Mouse (Mus musculus): ENCODE results near the gene Lad1.
A peak's percentile ranks its signal among the peaks of the same experiment; 100 is the strongest.

Gene Lad1

DNA sequence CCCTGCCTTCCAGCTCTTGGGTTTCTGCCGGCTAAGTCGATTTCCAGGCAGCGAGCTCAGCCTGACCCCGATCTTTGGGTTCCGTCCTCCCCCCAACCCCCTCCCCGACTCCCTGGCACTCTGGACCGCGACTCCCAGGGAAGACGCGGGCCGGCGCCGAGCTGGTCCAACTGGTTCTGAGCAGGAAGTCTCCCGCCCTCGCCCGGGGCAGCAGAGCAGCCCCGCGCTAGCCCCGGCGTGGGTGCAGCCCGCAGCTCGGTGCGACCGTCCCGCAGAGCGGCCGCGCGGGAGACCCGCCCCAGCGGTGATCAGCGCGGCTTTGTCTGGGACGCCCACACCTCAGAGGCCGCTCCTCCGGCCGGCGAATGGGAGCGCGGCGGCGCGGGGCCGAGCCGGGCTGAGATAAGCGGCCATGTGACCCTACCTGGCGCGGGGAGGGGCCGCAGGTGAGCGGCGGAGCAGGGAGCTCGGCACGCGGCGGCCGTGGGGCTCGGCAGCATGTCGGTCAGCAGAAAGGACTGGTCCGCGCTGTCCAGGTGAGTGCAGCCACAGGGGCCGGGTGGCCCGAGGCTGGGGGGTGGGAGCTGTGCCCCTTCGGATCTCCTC lies at the start of gene Lad1:
Lad1 (plus strand) TSS at position 118 of the 606 bp plus-strand sequence.
- no peak for DNase-seq

DNA sequence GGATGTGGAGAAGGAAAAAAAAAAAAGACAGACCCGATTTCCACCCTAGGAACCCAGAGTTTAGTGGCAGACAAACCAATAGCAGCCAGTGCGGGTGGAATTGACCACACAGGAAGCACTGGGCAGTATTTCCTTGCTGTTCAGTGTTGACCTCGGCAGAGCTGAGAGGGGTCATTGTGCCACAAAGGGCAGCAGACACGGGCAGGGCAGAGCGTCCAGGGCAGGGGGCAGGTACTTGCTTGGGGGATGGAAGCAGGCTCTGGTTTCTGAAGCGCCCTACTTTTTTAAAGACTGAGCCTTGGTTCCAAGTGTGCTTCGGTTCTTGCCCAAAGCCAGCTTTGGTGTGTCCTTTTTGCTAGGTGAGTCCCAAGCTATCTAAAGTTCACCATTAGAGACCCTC lies 48.2 kb upstream of the Lad1 start:
- no peak for DNase-seq

DNA sequence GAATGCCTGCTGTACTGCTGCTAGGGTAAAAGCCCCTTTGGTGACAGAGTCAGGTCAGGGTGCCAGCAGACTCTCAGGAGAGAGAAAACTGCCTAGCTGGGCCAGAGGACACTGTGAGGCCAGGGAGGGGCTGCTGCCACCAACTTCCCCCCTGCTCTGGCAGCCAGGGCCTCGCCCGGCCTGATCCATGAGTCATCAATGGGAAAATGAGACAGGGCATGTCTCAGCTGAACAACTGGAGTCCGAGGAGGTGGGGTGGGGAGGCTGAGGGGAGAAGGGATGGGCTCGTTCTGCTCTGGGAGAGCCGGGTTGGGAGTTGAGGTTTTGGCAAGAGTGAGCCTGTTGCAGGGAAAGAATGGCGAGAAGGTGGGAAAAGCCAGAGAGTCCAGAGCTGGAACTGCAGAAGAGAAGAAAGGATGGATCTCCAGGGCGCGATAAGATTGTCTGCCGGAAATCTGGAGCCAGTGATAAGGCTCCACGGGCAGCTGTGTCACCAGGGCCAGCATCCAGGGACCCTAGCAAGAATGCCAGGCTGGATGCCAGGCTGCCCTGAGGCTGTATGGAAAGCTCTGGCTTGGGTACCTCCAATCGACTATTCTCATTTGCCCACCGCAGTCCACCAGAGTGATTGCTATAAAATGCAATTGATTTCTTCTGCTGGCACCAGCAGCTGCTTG lies 47.4 kb upstream of the Lad1 start:
- no peak for DNase-seq

DNA sequence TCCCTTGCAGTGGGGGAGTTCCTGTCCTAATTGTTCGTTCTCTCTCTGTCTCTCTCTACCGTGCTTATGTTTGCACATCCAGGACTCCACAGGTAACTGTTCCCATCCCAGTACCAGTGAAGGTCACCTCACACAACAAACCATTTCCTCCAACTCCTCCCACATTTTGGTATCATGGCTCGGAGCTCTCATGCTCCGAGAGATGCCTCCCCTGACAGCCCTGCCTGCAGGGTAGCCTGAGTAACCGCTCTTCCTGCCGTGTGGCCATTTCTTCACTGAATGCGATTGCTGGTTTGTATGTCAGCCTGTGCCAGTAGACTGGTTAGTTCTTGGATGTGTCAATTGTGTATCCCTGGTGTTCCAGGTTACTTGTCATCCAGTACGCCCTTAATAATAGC lies 46.8 kb upstream of the Lad1 start:
- DNase-seq: no peak

DNA sequence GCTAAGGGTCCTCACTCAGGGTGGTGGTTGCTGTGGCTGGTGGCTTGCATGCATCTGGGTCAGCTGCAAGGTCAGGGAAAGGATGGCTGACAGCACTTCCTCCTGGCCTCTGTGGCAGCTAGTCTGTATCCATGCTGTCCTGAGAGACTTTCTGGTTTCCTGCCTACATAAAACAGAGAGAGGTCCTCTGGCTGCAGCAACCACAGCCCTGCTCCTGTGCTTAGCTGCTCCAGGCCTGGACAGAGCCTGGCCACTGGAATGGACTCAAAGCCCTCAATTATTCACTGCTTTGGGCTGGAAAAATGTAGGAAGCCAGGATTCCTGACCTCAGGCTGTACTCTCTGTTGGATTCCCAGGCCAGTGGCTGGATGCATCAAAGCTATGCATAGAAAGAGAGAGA lies 41.8 kb upstream of the Lad1 start:
- DNase-seq: no peak

DNA sequence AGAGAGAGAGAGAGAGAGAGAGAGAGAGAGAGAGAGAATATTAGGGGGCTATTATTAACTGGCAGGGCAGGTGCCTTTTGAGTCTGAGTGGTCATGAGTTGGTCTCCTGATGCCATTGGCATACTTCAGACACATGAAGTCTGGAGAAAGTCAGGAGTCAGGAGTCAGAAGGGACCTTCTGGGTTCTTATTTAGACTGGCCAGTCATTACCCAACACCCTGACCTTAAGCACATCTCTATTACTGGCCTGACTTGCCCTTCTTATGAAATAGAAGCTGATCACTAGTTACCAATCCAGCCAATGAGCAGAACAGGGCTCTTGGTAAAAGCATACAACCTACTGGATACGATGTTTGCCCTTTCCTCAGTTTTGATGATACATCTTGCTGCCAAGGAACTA lies 41.4 kb upstream of the Lad1 start:
- DNase-seq: no peak

DNA sequence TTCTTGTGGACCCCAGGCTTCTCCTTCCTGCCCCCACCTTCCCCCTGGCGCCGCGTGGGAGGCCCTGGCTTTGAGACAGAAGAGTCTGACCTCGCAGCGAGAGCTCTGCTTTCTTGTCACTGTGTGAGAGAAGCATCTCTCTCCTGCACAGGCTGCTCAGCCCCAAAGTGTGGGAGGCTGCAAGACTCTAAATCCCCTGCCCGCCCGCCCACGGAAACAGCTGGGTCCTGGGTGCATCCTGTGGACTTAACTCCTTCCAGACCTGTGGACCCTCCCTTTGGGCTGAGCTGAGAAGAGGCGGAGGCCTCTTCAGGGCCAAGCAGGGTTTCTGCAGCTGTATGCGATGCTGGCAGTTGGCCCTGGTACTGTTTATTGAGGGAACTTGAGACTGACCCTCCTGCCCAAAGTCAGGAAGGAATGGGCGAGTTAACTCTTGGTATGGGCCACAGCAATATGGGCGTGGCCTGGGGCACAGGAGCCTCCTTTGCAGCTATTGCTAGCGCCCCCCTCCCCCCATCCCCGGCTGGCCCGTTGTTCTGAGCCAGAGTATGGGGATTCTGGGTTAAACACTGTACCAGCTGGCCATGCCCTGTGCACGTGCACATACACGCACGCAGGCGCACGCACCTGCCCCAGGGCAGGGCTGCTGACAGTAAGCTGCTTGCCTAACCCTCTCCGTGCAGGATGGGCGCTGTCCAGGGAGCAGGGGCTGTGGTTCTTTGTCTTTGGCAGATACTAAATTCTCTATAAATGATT lies 39.4 kb upstream of the Lad1 start, which contains the start of gene Tnni1:
Tnni1 (plus strand) TSS at position 655 of the 756 bp plus-strand sequence.
- no peak for DNase-seq

DNA sequence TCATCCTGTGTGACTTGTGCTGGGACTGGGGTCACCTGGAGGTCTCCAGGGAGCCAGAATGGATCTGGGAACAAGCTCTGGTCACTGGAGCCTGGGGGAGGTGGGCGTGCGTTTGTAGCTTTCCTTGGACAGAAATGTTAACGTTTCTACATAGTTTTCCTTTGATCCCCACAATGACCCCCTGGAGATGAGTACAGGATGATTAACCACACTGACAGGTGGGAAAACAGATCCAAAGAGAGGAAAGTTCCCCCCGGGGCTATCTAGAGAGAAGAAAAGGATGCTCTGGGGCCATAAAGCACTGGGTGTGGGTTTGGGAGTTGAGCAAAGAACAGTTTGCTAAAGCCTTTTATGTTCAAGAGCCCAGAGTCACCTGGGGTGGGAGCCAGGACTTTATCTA lies 37.7 kb upstream of the Lad1 start:
- no peak for DNase-seq

DNA sequence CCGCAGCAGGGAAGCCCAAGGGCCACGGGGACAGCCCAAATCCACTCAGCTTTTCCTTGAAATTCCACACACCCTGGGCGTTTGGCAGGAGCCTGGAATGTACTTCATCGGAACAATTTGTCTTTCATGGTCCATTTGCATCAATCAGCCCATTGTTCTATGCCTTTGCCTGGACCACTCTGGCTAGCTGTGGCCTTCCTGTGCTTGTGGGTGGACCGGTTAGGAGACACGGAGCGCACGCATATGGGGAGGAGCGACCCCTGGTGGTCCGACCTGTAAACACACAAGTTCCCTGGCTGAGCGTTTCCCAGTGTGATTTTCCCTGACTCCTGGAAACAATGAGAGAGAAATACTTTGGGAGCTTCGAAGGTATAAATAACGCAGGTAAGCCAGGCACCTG lies 37.2 kb upstream of the Lad1 start:
- DNase-seq: peak; percentile 24 to 63

DNA sequence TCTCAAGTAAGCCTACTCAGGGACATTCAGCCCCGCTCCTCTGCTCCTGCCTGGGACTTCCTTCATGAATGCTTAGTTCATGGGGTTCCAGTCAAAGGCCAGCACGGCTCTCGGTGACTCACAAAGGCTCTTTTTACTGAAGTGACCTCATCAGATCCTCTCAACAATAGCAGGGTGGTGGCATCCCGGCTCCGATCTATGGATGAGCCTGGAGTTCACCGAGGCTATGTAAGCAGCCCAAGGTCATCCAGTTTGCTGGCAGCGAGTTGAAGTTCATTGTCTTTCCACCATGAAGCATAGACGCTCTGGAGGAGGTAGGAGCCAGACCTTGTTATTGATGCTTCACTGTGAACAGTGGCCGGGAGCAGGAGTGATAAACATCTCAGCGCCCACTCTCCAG lies 35.6 kb upstream of the Lad1 start:
- no peak for DNase-seq

DNA sequence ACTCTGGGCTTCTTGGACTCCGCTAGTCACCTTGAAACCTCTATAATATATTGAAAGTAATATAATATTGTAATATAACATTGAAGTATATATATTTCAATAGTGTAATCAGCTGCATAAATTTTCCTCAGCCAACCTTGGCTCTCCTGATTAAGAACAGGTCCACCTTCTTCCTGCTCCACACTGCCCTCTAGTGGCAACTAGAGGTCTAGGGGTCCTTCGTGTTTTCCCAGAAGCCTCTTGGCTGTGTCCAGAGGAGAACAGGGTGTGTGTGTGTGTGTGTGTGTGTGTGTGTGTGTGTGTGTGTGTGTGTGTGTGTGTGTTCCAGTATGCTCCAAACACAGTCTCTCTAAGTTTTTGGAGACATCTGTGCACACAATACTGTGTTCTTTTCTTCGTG lies 30.6 kb upstream of the Lad1 start:
- peak; percentile 33 to 66 for DNase-seq

DNA sequence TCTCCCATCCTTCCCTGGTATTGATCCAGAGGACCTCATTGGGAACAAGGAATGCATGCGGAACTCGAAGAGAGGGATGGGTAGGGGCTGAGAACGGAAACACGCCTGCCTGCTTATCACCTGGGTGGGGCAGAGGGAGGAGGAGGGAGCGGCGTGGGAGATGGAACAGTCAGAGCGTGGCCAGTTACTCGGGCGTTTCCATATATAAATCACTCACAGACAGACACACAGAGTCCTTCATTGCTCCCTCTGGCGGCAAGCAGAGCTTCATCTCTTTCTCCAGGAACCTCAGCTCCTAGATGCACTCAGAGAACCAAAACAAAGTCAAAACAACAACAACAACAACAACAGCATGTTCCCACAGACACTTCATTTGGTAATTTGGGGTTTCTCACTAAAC lies 29.7 kb upstream of the Lad1 start:
- peak in 1 of 2 experiments; percentile 31 for DNase-seq

DNA sequence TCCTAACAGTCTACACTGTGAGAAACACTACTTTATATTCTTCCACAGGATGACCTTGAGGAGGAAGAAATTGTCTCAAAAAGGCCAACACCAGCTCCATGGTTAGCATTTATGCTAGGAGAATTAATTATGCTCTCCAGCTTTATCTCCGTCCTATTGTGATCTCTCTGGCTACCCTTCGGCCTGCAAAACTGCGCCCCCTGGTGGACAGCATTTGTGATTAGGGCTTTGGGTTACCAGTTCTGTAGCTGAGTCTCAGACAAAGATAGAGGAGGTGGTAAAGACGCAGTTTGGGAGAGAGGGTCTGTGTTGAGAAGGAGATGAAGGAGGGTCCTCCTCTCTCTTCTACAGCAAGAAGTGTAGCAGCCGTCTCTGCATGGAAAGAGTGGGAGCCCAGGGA lies 28.6 kb upstream of the Lad1 start:
- DNase-seq: peak; percentile 39 to 73

DNA sequence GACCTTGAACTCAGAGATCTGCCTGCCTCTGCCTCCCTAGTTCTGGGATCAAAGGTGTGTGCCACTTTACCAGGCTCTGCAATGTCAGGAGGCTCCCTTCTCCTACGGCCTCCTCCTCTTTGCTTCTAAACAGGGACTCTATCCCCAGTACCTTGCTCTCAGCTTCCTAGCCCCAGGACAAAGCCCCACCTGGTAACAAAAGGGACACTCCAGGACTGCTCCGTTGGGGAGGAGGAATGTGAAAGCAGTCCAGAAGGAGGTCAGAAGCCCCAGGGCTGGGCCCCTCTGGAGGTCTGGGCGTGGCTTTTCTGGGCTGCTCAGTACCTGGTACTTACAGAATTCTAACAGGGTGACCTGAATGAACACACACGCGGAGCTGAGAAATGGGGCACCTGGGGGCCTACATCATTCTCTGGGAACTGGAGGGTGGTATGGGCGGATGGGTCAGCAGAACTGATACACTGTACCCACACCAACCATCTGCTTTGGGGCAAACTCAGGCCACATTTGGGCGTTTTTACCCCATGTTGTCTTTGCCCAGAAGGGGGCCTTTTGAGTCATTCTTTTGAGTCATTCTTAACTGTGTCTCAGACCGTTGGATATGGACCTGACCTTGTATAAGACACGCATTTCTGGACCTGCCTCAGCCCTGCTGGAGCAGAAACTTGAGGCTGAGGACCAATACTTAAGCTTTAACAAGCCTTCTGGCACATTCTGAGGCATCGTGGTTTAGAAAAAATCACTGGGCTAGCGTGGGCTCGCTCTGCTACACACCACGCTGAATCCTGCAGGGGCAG lies 26.1 kb upstream of the Lad1 start:
- no peak for DNase-seq

DNA sequence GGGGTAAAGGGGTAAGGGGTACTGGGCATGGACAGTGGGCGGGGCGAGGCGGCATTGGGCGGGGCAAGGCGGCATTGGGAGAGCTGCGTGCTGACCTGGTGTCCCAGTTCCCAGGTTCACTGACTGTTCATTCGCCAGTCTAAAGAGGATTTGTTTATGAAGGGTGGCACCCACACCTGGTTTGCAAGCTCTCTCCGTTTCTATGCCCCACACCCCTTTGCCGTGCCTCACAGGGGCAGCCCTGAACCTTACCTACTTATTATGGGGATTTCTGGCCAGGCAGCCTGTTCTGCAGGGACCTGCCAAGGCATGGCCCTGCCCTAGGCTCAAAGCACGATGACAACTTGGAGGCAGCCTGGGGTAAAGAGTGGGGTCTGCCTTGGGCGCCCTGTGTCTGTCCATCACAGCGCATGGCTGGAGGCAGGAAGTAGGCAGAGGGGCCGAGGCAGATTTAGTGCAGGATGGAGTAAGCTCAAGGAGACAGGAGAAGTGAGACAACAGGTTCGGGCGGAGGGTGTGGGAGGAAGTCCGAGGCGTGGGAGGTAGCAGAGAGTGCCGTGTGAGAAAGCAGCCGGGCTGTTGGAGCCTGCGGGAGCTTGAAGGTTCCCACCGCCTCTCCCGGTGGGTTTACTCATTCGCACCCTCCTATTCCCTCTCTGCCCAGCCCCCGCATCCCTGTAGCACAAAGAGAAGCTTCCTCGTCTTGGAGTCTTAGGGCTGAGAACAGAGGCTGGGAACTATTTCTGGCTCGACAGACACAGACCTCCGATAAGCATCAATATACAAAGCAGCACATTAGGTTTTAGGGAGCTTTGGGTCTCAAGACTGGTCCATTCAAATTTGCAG lies 24.8 kb upstream of the Lad1 start:
- DNase-seq: peak in 1 of 2 experiments; percentile 29

DNA sequence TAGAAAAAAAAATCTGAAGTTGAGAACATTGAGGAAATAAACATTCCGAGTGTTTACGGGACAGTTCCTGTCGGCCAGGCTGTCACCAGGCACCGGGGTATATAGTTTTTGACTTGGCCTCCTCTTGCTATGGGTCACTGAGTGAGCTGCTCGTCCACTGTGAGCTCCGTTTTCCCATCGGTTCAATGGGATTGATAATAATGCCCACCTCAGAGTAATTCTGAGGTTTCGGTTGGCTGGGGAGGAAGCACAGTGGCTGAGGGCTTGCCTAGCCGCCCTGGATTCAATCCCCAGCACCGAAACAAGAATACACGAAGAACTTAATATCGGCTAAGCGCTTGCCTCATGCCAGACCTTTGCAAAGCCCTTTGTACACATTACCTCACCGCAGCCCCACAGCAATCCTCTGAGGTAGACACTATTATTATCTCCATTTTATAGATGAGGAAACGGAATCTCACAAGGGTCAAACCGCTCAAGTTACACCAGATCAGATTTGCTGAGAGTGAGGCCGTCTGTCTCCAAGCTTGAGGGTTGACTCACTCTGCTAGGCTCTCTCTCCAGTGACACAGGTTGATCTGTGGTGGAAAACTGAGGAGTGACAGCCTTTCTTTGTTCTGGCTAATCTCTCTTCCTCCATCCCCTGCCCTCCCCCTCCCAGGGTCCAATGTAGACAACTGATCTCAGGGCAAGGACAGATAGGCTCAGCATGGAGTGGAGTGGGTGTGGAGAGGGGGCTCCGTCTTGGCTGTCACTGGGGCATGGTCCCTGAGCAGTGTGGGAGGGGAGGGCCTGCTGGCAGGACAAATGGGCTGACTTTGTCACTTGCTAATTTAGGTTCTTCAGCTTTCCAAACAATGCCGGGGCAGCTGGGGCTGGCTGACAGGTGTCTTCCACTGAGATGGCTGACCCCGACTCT lies 23.9 kb upstream of the Lad1 start:
- DNase-seq: no peak

DNA sequence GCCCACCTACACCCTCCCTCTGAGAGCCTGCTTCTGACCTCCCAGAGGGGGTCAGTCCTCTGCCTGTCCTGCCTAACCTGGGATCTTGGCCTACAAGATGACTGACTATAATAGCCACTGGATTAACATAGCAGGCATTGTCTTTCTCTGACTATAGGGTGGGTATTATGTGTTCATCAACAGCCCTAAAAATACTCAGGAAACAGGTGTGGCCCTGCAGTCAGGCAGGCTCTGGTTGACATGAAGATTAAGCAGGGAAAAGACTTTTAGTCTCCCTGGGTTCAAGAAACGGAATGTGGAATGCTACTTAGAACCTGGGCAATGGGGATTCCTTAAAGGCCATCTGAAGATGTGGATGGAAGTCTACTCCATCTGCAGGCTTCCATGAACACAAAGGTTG lies 19.9 kb upstream of the Lad1 start:
- DNase-seq: no peak

DNA sequence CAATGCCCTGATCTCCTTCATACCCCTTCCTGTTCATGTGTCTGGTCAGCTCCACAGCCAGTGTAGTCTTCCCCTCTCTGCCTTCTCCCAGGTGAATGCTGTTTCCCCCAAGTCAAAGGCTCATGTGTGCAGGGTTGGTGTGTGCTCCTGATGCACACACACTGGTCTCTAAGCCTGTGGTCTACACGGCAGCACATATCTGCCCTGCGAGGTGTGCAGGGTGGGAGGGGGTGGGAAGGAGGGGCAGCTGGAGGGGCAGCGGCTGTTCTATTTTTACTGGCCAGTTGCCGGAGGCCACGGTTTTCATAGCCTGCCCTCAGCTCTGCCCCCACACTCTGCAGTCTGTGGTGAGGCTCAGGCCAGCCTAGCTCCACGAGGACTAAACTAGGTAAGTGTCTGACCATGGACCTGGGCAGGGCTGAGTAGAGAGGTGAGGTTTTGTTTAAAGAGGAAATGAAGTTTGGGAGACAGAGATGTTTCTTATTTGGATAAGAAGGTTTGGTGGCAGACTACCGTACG lies 19.2 kb upstream of the Lad1 start:
- DNase-seq: no peak

DNA sequence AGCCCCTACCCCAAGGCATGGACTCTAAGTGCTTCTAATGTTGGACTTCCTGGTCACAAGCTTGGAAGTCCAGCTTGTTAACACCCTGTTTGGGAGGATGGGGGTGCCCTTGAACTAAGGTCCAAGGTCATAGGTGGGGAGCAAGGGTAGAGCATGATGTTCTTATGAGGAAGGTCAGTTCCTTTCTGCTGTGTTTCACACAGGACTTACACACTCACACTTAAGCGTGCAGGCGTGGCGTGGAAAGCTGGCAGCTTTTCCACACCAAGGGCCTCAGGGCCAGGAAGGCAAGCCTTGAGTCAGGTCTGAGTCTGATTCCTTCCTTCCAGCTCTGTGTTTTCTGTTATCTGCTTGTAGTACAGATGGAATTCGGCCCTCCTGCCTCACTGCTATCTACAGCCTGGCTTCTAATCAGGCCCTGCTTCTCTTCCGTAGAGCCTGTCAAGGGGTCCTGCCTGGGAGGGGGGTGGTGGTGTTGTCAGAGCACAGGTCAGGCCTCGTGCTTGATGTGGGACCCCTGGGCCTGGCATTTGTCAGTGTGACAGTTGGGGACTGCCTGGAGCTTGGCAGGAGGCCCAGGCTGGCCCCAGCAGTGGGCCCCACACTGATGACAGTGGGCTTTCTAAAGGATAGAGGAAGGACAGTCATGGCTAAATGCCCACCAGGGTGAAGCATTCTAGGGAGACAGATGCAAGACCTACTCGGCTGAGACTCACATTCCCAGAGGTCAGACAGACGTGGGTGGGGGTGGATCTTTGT lies 18.0 kb upstream of the Lad1 start:
- no peak for DNase-seq

DNA sequence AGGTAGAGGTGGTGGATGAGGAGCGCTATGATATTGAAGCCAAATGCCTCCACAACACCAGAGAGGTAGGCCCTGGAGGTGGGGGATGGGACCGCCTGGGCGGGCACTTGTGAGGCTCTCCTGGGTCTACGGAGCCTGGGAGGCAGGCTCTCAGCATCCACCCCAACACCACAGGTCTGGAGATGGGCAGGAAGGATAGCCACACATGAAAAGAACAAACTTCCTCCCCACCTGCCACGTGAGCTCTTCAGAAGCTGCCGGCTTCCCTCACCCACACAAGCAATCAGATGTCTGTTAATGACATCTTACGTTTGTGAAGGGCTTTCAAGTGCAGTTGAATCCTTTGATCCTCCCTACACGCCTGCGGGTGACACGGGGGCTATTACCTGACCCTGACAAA lies 10.9 kb upstream of the Lad1 start:
- DNase-seq: no peak
